13 mouse cellular contexts compared by ENCODE assay signal in genomic region chr2:44355316-44355715, GRCm38 (mm10).
DNase-seq lines count a peak whose midpoint lies in the region; ATAC-seq and TF ChIP-seq lines count a peak whose summit lies in the region.
"Had no signal": no experiment of that assay in that cellular context is flagged by ENCODE, and none has a peak within 500 bp of the region (broad histone marks: within the 10 kb centered on the region; RNA-seq: fewer than 3 reads in every experiment).

No protein-coding gene starts in this region.

- no peak for TF ChIP-seq CTCF in lung, postnatal 0 days (IDR thresholded peaks at IDR 0.05)

- 69% methylated on average over 11 of the region's 11 CpGs for WGBS in heart, embryonic 10.5 days
- WGBS in lung, postnatal 0 days: 51% methylated on average over 11 of the region's 11 CpGs
- WGBS in embryonic facial prominence, embryonic 13.5 days: 22% methylated on average over 11 of the region's 11 CpGs
- WGBS in stomach, embryonic 14.5 days: 45% methylated on average over 11 of the region's 11 CpGs
- WGBS in forebrain, embryonic 11.5 days: 70% methylated on average over 11 of the region's 11 CpGs

- TF ChIP-seq EP300 in lung, postnatal 0 days (IDR thresholded peaks at IDR 0.05): no peak

- H3K9me3 ChIP-seq in heart, embryonic 10.5 days: no peaks in the 10 kb centered on the region
- H3K9me3 ChIP-seq in lung, postnatal 0 days (ENCODE audit: low read length): no peaks in the 10 kb centered on the region
- no peaks in the 10 kb centered on the region for H3K9me3 ChIP-seq in embryonic facial prominence, embryonic 13.5 days
- no peaks in the 10 kb centered on the region for H3K9me3 ChIP-seq in stomach, embryonic 14.5 days (ENCODE audit: control insufficient read depth, low read depth, low read length)
- H3K9me3 ChIP-seq in forebrain, embryonic 11.5 days (ENCODE audit: control insufficient read depth, low read length): no peaks in the 10 kb centered on the region

- peak; percentile 4 to 12 for DNase-seq in heart, postnatal 14 days
- no peak for DNase-seq in heart, embryonic 10.5 days (ENCODE audit: low spot score)
- no peak for DNase-seq in lung, postnatal 0 days (ENCODE audit: low spot score)
- no peak for DNase-seq in lung, postnatal 36 days
- DNase-seq in layer of hippocampus, postnatal 10 days (ENCODE audit: low spot score in 2 of 2): no peak
- DNase-seq in forebrain, embryonic 11.5 days (ENCODE audit: low spot score): no peak
- DNase-seq: adrenal gland, postnatal 36 days; cerebellum, adult 11-12 months had no signal

- H3K4me1 ChIP-seq in heart, embryonic 10.5 days: peaks cover 4% of the 10 kb centered on the region; the same call in 1 of the 2 replicates
- H3K4me1 ChIP-seq in lung, postnatal 0 days (ENCODE audit: insufficient read depth, low read depth, low read length): no peaks in the 10 kb centered on the region
- H3K4me1 ChIP-seq in embryonic facial prominence, embryonic 13.5 days: peaks cover 11% of the 10 kb centered on the region; the same call in 1 of the 2 replicates
- 0 out of 2 replicates have a peak, but pooled peaks cover 10% of the 10 kb centered on the region for H3K4me1 ChIP-seq in stomach, embryonic 14.5 days (ENCODE audit: control insufficient read depth, insufficient read depth, low read length)
- no peaks in the 10 kb centered on the region for H3K4me1 ChIP-seq in forebrain, embryonic 11.5 days (replicated peaks; ENCODE audit: control insufficient read depth, insufficient read depth, low read length)

- H3K27ac ChIP-seq in heart, embryonic 10.5 days: no peak overlapping the region
- H3K27ac ChIP-seq in lung, postnatal 0 days (ENCODE audit: low read length): no peak overlapping the region
- H3K27ac ChIP-seq in embryonic facial prominence, embryonic 13.5 days: peak overlapping the region; percentile 68
- peak overlapping the region; percentile 93 for H3K27ac ChIP-seq in stomach, embryonic 14.5 days (ENCODE audit: low read length)
- no peak overlapping the region for H3K27ac ChIP-seq in forebrain, embryonic 11.5 days (ENCODE audit: low read depth, low read length)

- no peaks in the 10 kb centered on the region for H3K36me3 ChIP-seq in heart, embryonic 10.5 days
- no peaks in the 10 kb centered on the region for H3K36me3 ChIP-seq in lung, postnatal 0 days (ENCODE audit: insufficient read depth, low read length)
- no peaks in the 10 kb centered on the region for H3K36me3 ChIP-seq in embryonic facial prominence, embryonic 13.5 days
- no peaks in the 10 kb centered on the region for H3K36me3 ChIP-seq in stomach, embryonic 14.5 days (ENCODE audit: control insufficient read depth, insufficient read depth, low read length)
- no peaks in the 10 kb centered on the region for H3K36me3 ChIP-seq in forebrain, embryonic 11.5 days (ENCODE audit: control insufficient read depth, insufficient read depth, low read length)

- no peak overlapping the region for H3K9ac ChIP-seq in lung, postnatal 0 days (replicated peaks; ENCODE audit: low read depth)
- H3K9ac ChIP-seq in embryonic facial prominence, embryonic 13.5 days: no peak overlapping the region
- H3K9ac ChIP-seq in stomach, embryonic 14.5 days (replicated peaks; ENCODE audit: low read depth, low read length): no peak overlapping the region
- no peak overlapping the region for H3K9ac ChIP-seq in forebrain, embryonic 11.5 days (ENCODE audit: low read length)

- intact Hi-C loops in heart, postnatal 14 days (cut with DNase I): no loop called here

- ATAC-seq in lung, postnatal 0 days: no peak
- no peak for ATAC-seq in embryonic facial prominence, embryonic 13.5 days (ENCODE audit: insufficient number of reproducible peaks, insufficient read depth, low FRiP score, low TSS enrichment, low read depth)
- no peak for ATAC-seq in stomach, embryonic 14.5 days (ENCODE audit: insufficient number of reproducible peaks, insufficient read depth, low FRiP score, low read depth)
- ATAC-seq in forebrain, embryonic 11.5 days (replicated peaks; ENCODE audit: low FRiP score): no peak
- ATAC-seq: CD4-positive, CD25-positive, alpha-beta regulatory T cell, adult 4 months; Patski had no signal

- H3K4me3 ChIP-seq in heart, embryonic 10.5 days: no peak overlapping the region
- no peak overlapping the region for H3K4me3 ChIP-seq in lung, postnatal 0 days (ENCODE audit: low read depth, low read length)
- H3K4me3 ChIP-seq in embryonic facial prominence, embryonic 13.5 days: 0 out of 2 replicates have a peak overlapping the region, but pooled peaks have one; percentile 15
- H3K4me3 ChIP-seq in stomach, embryonic 14.5 days (ENCODE audit: low read depth, low read length): no peak overlapping the region
- H3K4me3 ChIP-seq in forebrain, embryonic 11.5 days (ENCODE audit: low read depth, low read length): no peak overlapping the region
- H3K4me3 ChIP-seq: erythroblast, embryonic 14.5 days had no signal

- 0 out of 2 replicates have a peak overlapping the region, but pooled peaks have one; percentile 11 for H3K4me2 ChIP-seq in lung, postnatal 0 days (replicated peaks; ENCODE audit: low read depth, low read length)
- H3K4me2 ChIP-seq in embryonic facial prominence, embryonic 13.5 days: peak overlapping the region; percentile 49
- no peak overlapping the region for H3K4me2 ChIP-seq in stomach, embryonic 14.5 days (replicated peaks; ENCODE audit: low read depth, low read length)
- H3K4me2 ChIP-seq in forebrain, embryonic 11.5 days (ENCODE audit: low read depth, low read length, severe bottlenecking): no peak overlapping the region

- no peaks in the 10 kb centered on the region for H3K27me3 ChIP-seq in heart, embryonic 10.5 days (ENCODE audit: insufficient read depth, poor library complexity, severe bottlenecking)
- H3K27me3 ChIP-seq in lung, postnatal 0 days (replicated peaks; ENCODE audit: insufficient read depth, low read length): no peaks in the 10 kb centered on the region
- H3K27me3 ChIP-seq in embryonic facial prominence, embryonic 13.5 days: no peaks in the 10 kb centered on the region
- H3K27me3 ChIP-seq in stomach, embryonic 14.5 days (ENCODE audit: control insufficient read depth, insufficient read depth, low read length): no peaks in the 10 kb centered on the region
- no peaks in the 10 kb centered on the region for H3K27me3 ChIP-seq in forebrain, embryonic 11.5 days (ENCODE audit: control insufficient read depth, insufficient read depth, low read length)
- H3K27me3 ChIP-seq: Patski had no signal

Comparison
In these comparisons a context has a peak if more than half of its experiments do, and no peak if none do; other contexts are left out.
1. DNase-seq: peak in heart, postnatal 14 days (2 of 2); none in heart, embryonic 10.5 days (single experiment), lung, postnatal 0 days (single experiment), lung, postnatal 36 days (single experiment), layer of hippocampus, postnatal 10 days (0 of 2) and forebrain, embryonic 11.5 days (single experiment).
2. H3K27ac ChIP-seq: peak in embryonic facial prominence, embryonic 13.5 days (single experiment) and stomach, embryonic 14.5 days (single experiment); none in heart, embryonic 10.5 days (single experiment), lung, postnatal 0 days (single experiment) and forebrain, embryonic 11.5 days (single experiment).
3. H3K4me2 ChIP-seq: peak in lung, postnatal 0 days (single experiment) and embryonic facial prominence, embryonic 13.5 days (single experiment); none in stomach, embryonic 14.5 days (single experiment) and forebrain, embryonic 11.5 days (single experiment).